Mouse (Mus musculus): ENCODE measurements around the gene Ufsp2. TPM values are rescaled to one million over a fixed set of nuclear protein-coding genes. Genes with fewer than 3 reads are reported as not detected.
A peak's percentile ranks its signal among the peaks of the same experiment; 100 is the strongest.

Gene Ufsp2
- total and polyA plus RNA-seq, 2 experiments from 2014 or later, result 33.0 to 60.7 TPM

- peak; percentile 56 for ATAC-seq
- Histone ChIP-seq H3K9ac (replicated peaks; ENCODE audit: low read length) (no peak overlapping the region), H3K4me2 (ENCODE audit: low read depth, low read length) (peak overlapping the region; percentile 43), H3K4me1 (ENCODE audit: insufficient read depth, low read length) (no peaks in the 10 kb centered on the region), H3K27me3 (ENCODE audit: insufficient read depth, low read length) (no peaks in the 10 kb centered on the region), H3K9me3 (ENCODE audit: low read length) (no peaks in the 10 kb centered on the region), H3K4me3 (ENCODE audit: low read length) (0 out of 2 replicates have a peak overlapping the region, but pooled peaks have one; percentile 3), H3K36me3 (ENCODE audit: insufficient read depth, low read length) (no peaks in the 10 kb centered on the region), H3K27ac (0 out of 2 replicates have a peak overlapping the region, but pooled peaks have one; percentile 36)
- no peak for TF ChIP-seq CTCF (IDR thresholded peaks at IDR 0.05; ENCODE audit: low read depth)
- 55% methylated on average over 2 of the region's 2 CpGs for WGBS
- peak; percentile 27 for DNase-seq (ENCODE audit: low spot score)
Observed at GRCm38 (mm10) chr8:46010306-46010705, 35.0 kb downstream of the Ufsp2 start.

GRCm38 (mm10) chr8:46010746-46011680, 35.7 kb downstream of the Ufsp2 start:
- WGBS, result 20% methylated on average over 17 of the region's 17 CpGs
- H3K9me3 ChIP-seq (ENCODE audit: low read length), result no peaks in the 10 kb centered on the region
- no peaks in the 10 kb centered on the region for H3K27me3 ChIP-seq (ENCODE audit: insufficient read depth, low read length)
- no peaks in the 10 kb centered on the region for H3K36me3 ChIP-seq (ENCODE audit: insufficient read depth, low read length)
- H3K27ac ChIP-seq, result 0 out of 2 replicates have a peak overlapping the region, but pooled peaks have one; percentile 36
- peak; percentile 59 for DNase-seq (ENCODE audit: low spot score)
- peak; percentile 71 for TF ChIP-seq CTCF (IDR thresholded peaks at IDR 0.05; ENCODE audit: low read depth)
- 0 out of 2 replicates have a peak overlapping the region, but pooled peaks have one; percentile 3 for H3K4me3 ChIP-seq (ENCODE audit: low read length)
- peak; percentile 66 for ATAC-seq
- H3K4me2 ChIP-seq (ENCODE audit: low read depth, low read length), result peak overlapping the region; percentile 43
- H3K4me1 ChIP-seq (ENCODE audit: insufficient read depth, low read length), result no peaks in the 10 kb centered on the region
- H3K9ac ChIP-seq (replicated peaks; ENCODE audit: low read length), result 0 out of 2 replicates have a peak overlapping the region, but pooled peaks have one; percentile 24

- Histone ChIP-seq H3K9ac (replicated peaks; ENCODE audit: low read length) (no peak overlapping the region), H3K4me3 (ENCODE audit: low read length) (no peak overlapping the region), H3K27me3 (ENCODE audit: insufficient read depth, low read length) (no peaks in the 10 kb centered on the region), H3K36me3 (ENCODE audit: insufficient read depth, low read length) (no peaks in the 10 kb centered on the region), H3K4me2 (ENCODE audit: low read depth, low read length) (no peak overlapping the region), H3K27ac (no peak overlapping the region), H3K9me3 (ENCODE audit: low read length) (no peaks in the 10 kb centered on the region), H3K4me1 (ENCODE audit: insufficient read depth, low read length) (no peaks in the 10 kb centered on the region)
- no peak for ATAC-seq
- WGBS, result 88% methylated on average over 9 of the region's 9 CpGs
- no peak for DNase-seq (ENCODE audit: low spot score)
- TF ChIP-seq CTCF (IDR thresholded peaks at IDR 0.05; ENCODE audit: low read depth), result no peak
Observed at GRCm38 (mm10) chr8:46022203-46022602, 46.9 kb downstream of the Ufsp2 start.

GRCm38 (mm10) chr8:46022758-46023157, 47.4 kb downstream of the Ufsp2 start:
- Histone ChIP-seq H3K4me3 (ENCODE audit: low read length) (no peak overlapping the region), H3K27me3 (ENCODE audit: insufficient read depth, low read length) (no peaks in the 10 kb centered on the region), H3K9me3 (ENCODE audit: low read length) (no peaks in the 10 kb centered on the region), H3K36me3 (ENCODE audit: insufficient read depth, low read length) (no peaks in the 10 kb centered on the region), H3K4me1 (ENCODE audit: insufficient read depth, low read length) (no peaks in the 10 kb centered on the region), H3K27ac (no peak overlapping the region), H3K9ac (replicated peaks; ENCODE audit: low read length) (no peak overlapping the region), H3K4me2 (ENCODE audit: low read depth, low read length) (no peak overlapping the region)
- no peak for DNase-seq (ENCODE audit: low spot score)
- TF ChIP-seq CTCF (IDR thresholded peaks at IDR 0.05; ENCODE audit: low read depth), result no peak
- WGBS, result 90% methylated on average over 9 of the region's 9 CpGs
- ATAC-seq, result no peak

- no peak for ATAC-seq
- H3K27ac ChIP-seq, result no peak overlapping the region
- TF ChIP-seq CTCF (IDR thresholded peaks at IDR 0.05; ENCODE audit: low read depth), result no peak
- H3K36me3 ChIP-seq (ENCODE audit: insufficient read depth, low read length), result no peaks in the 10 kb centered on the region
- no peak overlapping the region for H3K9ac ChIP-seq (replicated peaks; ENCODE audit: low read length)
- no peaks in the 10 kb centered on the region for H3K9me3 ChIP-seq (ENCODE audit: low read length)
- no peak overlapping the region for H3K4me2 ChIP-seq (ENCODE audit: low read depth, low read length)
- H3K27me3 ChIP-seq (ENCODE audit: insufficient read depth, low read length), result no peaks in the 10 kb centered on the region
- H3K4me1 ChIP-seq (ENCODE audit: insufficient read depth, low read length), result no peaks in the 10 kb centered on the region
- H3K4me3 ChIP-seq (ENCODE audit: low read length), result no peak overlapping the region
- 61% methylated on average over 4 of the region's 4 CpGs for WGBS
- DNase-seq (ENCODE audit: low spot score), result no peak
Observed at GRCm38 (mm10) chr8:46024392-46024791, 49.1 kb downstream of the Ufsp2 start.

GRCm38 (mm10) chr8:46036217-46036616, 60.9 kb downstream of the Ufsp2 start:
- no peaks in the 10 kb centered on the region for H3K4me1 ChIP-seq (ENCODE audit: insufficient read depth, low read length)
- H3K4me3 ChIP-seq (ENCODE audit: low read length), result no peak overlapping the region
- no peak overlapping the region for H3K9ac ChIP-seq (replicated peaks; ENCODE audit: low read length)
- H3K27ac ChIP-seq, result no peak overlapping the region
- H3K27me3 ChIP-seq (ENCODE audit: insufficient read depth, low read length), result no peaks in the 10 kb centered on the region
- no peak overlapping the region for H3K4me2 ChIP-seq (ENCODE audit: low read depth, low read length)
- 70% methylated on average over 11 of the region's 11 CpGs for WGBS
- DNase-seq (ENCODE audit: low spot score), result no peak
- ATAC-seq, result no peak
- TF ChIP-seq CTCF (IDR thresholded peaks at IDR 0.05; ENCODE audit: low read depth), result no peak
- H3K9me3 ChIP-seq (ENCODE audit: low read length), result no peaks in the 10 kb centered on the region
- H3K36me3 ChIP-seq (ENCODE audit: insufficient read depth, low read length), result peaks cover 33% of the 10 kb centered on the region; the same call in 1 of the 2 replicates
